Mouse (Mus musculus): ENCODE data around the gene Pds5b. TPM values are rescaled to one million over a fixed set of nuclear protein-coding genes. Genes with fewer than 3 reads are reported as not detected.
A peak's percentile ranks its signal among the peaks of the same experiment; 100 is the strongest.
"Not testable (repeated sequence)": the region's sequence is repeated elsewhere in the genome, so short reads cannot be mapped to it uniquely, and the experiment has no call there.

Pds5b gene
- 10 to 100 TPM; 64.8 to 75.8 (median 70.8) TPM for total RNA-seq (2022)

- peak; percentile 67 to 92 for DNase-seq (ENCODE audit: low spot score in 2 of 2)
Measured at GRCm38 (mm10) chr5:150673153-150673835, at the start of gene Pds5b. Pds5b (plus strand) TSS chr5:150673739.

GRCm38 (mm10) chr5:150625528-150625927 lies 48.0 kb upstream of the Pds5b start:
- DNase-seq (ENCODE audit: low spot score in 2 of 2), result no peak

GRCm38 (mm10) chr5:150629272-150629671 lies 44.3 kb upstream of the Pds5b start:
- DNase-seq (ENCODE audit: low spot score in 2 of 2), result no peak

- no peak for DNase-seq (ENCODE audit: low spot score in 2 of 2)
Measured at GRCm38 (mm10) chr5:150629692-150630091, 43.8 kb upstream of the Pds5b start.

GRCm38 (mm10) chr5:150641440-150641839 lies 32.1 kb upstream of the Pds5b start:
- no peak for DNase-seq (ENCODE audit: low spot score in 2 of 2)

- DNase-seq (ENCODE audit: low spot score in 2 of 2), result not testable (repeated sequence)
Measured at GRCm38 (mm10) chr5:150643390-150643789, 30.1 kb upstream of the Pds5b start.

- no peak for DNase-seq (ENCODE audit: low spot score in 2 of 2)
Measured at GRCm38 (mm10) chr5:150644926-150645325, 28.6 kb upstream of the Pds5b start.

GRCm38 (mm10) chr5:150652578-150652977 lies 21.0 kb upstream of the Pds5b start:
- no peak for DNase-seq (ENCODE audit: low spot score in 2 of 2)

GRCm38 (mm10) chr5:150654548-150654947 lies 19.0 kb upstream of the Pds5b start:
- no peak for DNase-seq (ENCODE audit: low spot score in 2 of 2)

GRCm38 (mm10) chr5:150659425-150659824 lies 14.1 kb upstream of the Pds5b start:
- DNase-seq (ENCODE audit: low spot score in 2 of 2), result not testable (repeated sequence)

GRCm38 (mm10) chr5:150660296-150660695 lies 13.2 kb upstream of the Pds5b start:
- DNase-seq (ENCODE audit: low spot score in 2 of 2), result not testable (repeated sequence)

- DNase-seq (ENCODE audit: low spot score in 2 of 2), result not testable (repeated sequence)
Measured at GRCm38 (mm10) chr5:150663926-150664325, 9.6 kb upstream of the Pds5b start.

- no peak for DNase-seq (ENCODE audit: low spot score in 2 of 2)
Measured at GRCm38 (mm10) chr5:150664794-150665131, 8.8 kb upstream of the Pds5b start.

- DNase-seq (ENCODE audit: low spot score in 2 of 2), result peak; percentile 88 to 98
Measured at GRCm38 (mm10) chr5:150665132-150665954, 8.2 kb upstream of the Pds5b start.

GRCm38 (mm10) chr5:150666133-150666739 lies 7.3 kb upstream of the Pds5b start, which contains the start of gene N4bp2l2:
N4bp2l2 (minus strand) TSS chr5:150666183.
- DNase-seq (ENCODE audit: low spot score in 2 of 2), result not testable (repeated sequence)

GRCm38 (mm10) chr5:150668731-150669130 lies 4.8 kb upstream of the Pds5b start:
- no peak for DNase-seq (ENCODE audit: low spot score in 2 of 2)

- no peak for DNase-seq (ENCODE audit: low spot score in 2 of 2)
Measured at GRCm38 (mm10) chr5:150672343-150672742, 1.2 kb upstream of the Pds5b start.

- no peak for DNase-seq (ENCODE audit: low spot score in 2 of 2)
Measured at GRCm38 (mm10) chr5:150673880-150674621, 512 bp downstream of the Pds5b start.

GRCm38 (mm10) chr5:150674866-150675265 lies 1.3 kb downstream of the Pds5b start:
- no peak for DNase-seq (ENCODE audit: low spot score in 2 of 2)

GRCm38 (mm10) chr5:150682862-150683261 lies 9.3 kb downstream of the Pds5b start:
- DNase-seq (ENCODE audit: low spot score in 2 of 2), result not testable (repeated sequence)

GRCm38 (mm10) chr5:150690685-150691084 lies 17.1 kb downstream of the Pds5b start:
- DNase-seq (ENCODE audit: low spot score in 2 of 2), result no peak
